Mouse (Mus musculus): Measurements from ENCODE around the gene Slc17a4.

GRCm38 (mm10) chr13:23911335-23911734 lies 3.5 kb downstream of the Slc17a4 start:
- TF ChIP-seq CEBPB (IDR thresholded peaks at IDR 0.05; ENCODE audit: insufficient read depth, poor library complexity, severe bottlenecking) (no peak), POLR2A (IDR thresholded peaks at IDR 0.05; ENCODE audit: insufficient read length, low read depth) (no peak), SRF (IDR thresholded peaks at IDR 0.05; ENCODE audit: control insufficient read depth, insufficient read length, low read depth) (no peak), MAX (IDR thresholded peaks at IDR 0.05; ENCODE audit: low read depth) (no peak), TCF12 (IDR thresholded peaks at IDR 0.05; ENCODE audit: insufficient read depth, poor library complexity, severe bottlenecking) (no peak)
